Mouse (Mus musculus): ENCODE measurements around the gene Rab11fip4. TPM values are rescaled to one million over a fixed set of nuclear protein-coding genes. Genes with fewer than 3 reads are reported as not detected.

Gene Rab11fip4
- total and polyA plus RNA-seq, 3 experiments: 13.2 to 41.6 (median 26.6) TPM

DNA sequence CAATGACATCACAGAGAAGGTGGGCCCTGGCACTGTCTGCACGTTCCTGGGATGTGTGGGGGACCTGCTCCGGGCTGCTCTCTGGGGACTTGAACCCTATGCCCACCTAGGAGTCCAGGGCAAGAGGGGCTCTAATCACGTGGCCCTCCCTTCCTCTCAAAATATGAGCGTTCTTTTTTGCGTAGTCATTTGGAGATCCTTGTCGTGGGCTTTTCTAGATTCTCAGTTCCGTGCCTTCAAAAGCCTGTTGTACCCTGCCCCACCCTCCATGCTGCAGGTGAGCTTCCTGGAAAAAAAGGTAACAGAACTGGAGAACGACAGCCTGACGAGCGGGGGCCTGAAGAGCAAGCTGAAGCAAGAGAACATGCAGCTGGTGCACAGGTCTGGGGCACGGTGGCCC is 94.1 kb downstream of the Rab11fip4 start (continued):
- TF ChIP-seq NRF1 (IDR thresholded peaks at IDR 0.05; ENCODE audit: low read depth, low read length): no peak
- TF ChIP-seq POLR2AphosphoS2 (IDR thresholded peaks at IDR 0.05; ENCODE audit: low read depth, low read length): no peak
- TF ChIP-seq GABPA (IDR thresholded peaks at IDR 0.05; ENCODE audit: insufficient replicate concordance, low read depth, low read length): no peak
- no peak for TF ChIP-seq RAD21 (IDR thresholded peaks at IDR 0.05; ENCODE audit: low read depth, low read length)
- TF ChIP-seq BHLHE40 (IDR thresholded peaks at IDR 0.05; ENCODE audit: low read depth, low read length): peak; percentile 80
- TF ChIP-seq KAT2A (IDR thresholded peaks at IDR 0.05; ENCODE audit: insufficient replicate concordance, low read length): 0 out of 2 replicates have a peak, but pooled peaks have one; percentile 18
- 0 out of 2 replicates have a peak, but pooled peaks have one; percentile 64 for TF ChIP-seq MAZ (IDR thresholded peaks at IDR 0.05; ENCODE audit: low read depth, low read length)
- TF ChIP-seq ZC3H11A (IDR thresholded peaks at IDR 0.05; ENCODE audit: low read depth, low read length): no peak
- TF ChIP-seq ZKSCAN1 (IDR thresholded peaks at IDR 0.05; ENCODE audit: borderline replicate concordance, low read depth, low read length): no peak
- no peak for TF ChIP-seq CTCF (conservative IDR thresholded peaks at IDR 0.05 in 1 of 2, IDR thresholded peaks at IDR 0.05 in 1 of 2; ENCODE audit: low read depth in 2 of 2, low read length in 2 of 2)
- TF ChIP-seq USF2 (conservative IDR thresholded peaks at IDR 0.05; ENCODE audit: low read depth, low read length): peak; percentile 43

DNA sequence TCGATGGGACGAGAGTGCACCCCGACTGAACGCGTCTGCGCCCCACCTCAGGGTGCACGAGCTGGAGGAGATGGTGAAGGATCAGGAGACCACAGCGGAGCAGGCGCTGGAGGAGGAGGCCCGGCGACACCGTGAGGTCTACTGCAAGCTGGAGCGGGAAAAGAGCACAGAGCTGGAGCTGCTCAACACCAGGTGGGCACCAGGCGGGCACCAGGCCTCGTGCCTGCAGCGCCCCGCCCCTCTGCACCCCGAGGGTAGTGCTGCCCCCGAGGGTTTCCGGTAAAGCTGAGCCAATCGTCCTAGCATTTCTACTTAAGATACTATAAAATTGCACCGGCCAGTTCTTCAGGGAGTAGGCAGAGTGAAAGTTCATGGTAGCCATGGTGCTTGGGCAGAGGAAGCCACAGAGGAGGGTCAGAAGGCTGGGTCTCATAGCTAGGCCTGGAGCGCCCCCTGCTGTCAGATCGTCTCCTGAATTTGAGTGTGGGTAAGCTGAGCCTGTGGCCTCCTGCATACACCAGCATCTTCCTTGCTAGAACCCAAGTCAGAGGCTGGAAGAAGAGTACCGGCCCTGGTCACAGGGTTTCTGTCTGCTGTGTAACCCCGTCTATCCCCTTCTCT is 95.6 kb downstream of the Rab11fip4 start:
- DNase-seq (ENCODE audit: extremely low read depth): peak; percentile 96
- TF ChIP-seq CHD1 (IDR thresholded peaks at IDR 0.05; ENCODE audit: low read depth, low read length) (no peak), NELFE (IDR thresholded peaks at IDR 0.05; ENCODE audit: low read depth, low read length) (peak; percentile 61; the same call in 1 of the 2 replicates), TCF12 (IDR thresholded peaks at IDR 0.05; ENCODE audit: low read depth, low read length) (0 out of 2 replicates have a peak, but pooled peaks have one; percentile 25), NRF1 (IDR thresholded peaks at IDR 0.05; ENCODE audit: low read depth, low read length) (peak; percentile 30; the same call in 1 of the 2 replicates), IRF4 (IDR thresholded peaks at IDR 0.05; ENCODE audit: low read depth, low read length) (0 out of 2 replicates have a peak, but pooled peaks have one; percentile 58), ZC3H11A (IDR thresholded peaks at IDR 0.05; ENCODE audit: low read depth, low read length) (peak; percentile 98), CTCF (conservative IDR thresholded peaks at IDR 0.05 in 1 of 2, IDR thresholded peaks at IDR 0.05 in 1 of 2; ENCODE audit: low read depth in 2 of 2, low read length in 2 of 2) (peak; percentile 82 to 99), RAD21 (IDR thresholded peaks at IDR 0.05; ENCODE audit: low read depth, low read length) (peak; percentile 100), EP300 (IDR thresholded peaks at IDR 0.05; ENCODE audit: low read length) (no peak), SMC3 (IDR thresholded peaks at IDR 0.05; ENCODE audit: low read depth, low read length) (peak; percentile 100)
- peaks cover 57 to 76% of the 10 kb centered on the region in 2 experiments for H3K36me3 ChIP-seq (replicated peaks in 1 of 2; ENCODE audit: control insufficient read depth in 1 of 2, insufficient read depth in 1 of 2, low read length in 1 of 2)
- dilution Hi-C loops (cut with MboI; ENCODE audit: extremely low pct_ligation_motif_present, extremely low pct_unique_long_range_greater_than_20kb, low sequenced_read_pairs) (no loop called here), in situ Hi-C loops (cut with MboI; ENCODE audit: low pct_ligation_motif_present, low pct_unique_long_range_greater_than_20kb, low sequenced_read_pairs) (loop anchor here (5.0 kb wide), 1 partner anchor 104 kb away; no protein-coding TSS in a partner anchor)
- H3K4me2 ChIP-seq (ENCODE audit: insufficient read depth, low read depth, poor library complexity, severe bottlenecking): no peak overlapping the region
- H3K4me3 ChIP-seq (replicated peaks in 1 of 3; ENCODE audit: low read depth in 2 of 3, low read length in 2 of 3, poor library complexity in 1 of 3): no peak overlapping the region
- H3K9ac ChIP-seq (ENCODE audit: insufficient read depth, low read depth): no peak overlapping the region
- H3K9me3 ChIP-seq (replicated peaks; ENCODE audit: low read length): no peaks in the 10 kb centered on the region
- H3K79me2 ChIP-seq (replicated peaks; ENCODE audit: control insufficient read depth, extremely low read depth, insufficient read depth, poor library complexity, severe bottlenecking): peaks cover 7% of the 10 kb centered on the region; the same call in 1 of the 2 replicates
- H3K27ac ChIP-seq (ENCODE audit: insufficient read depth, low read depth): 0 out of 2 replicates have a peak overlapping the region, but pooled peaks have one; percentile 5
- H3K27me3 ChIP-seq (replicated peaks): no peaks in the 10 kb centered on the region
- H3K4me1 ChIP-seq (ENCODE audit: control insufficient read depth in 1 of 2, insufficient read depth in 2 of 2): peaks cover 27 to 54% of the 10 kb centered on the region in 2 experiments

Measured in CH12.LX (cell line).